Mouse (Mus musculus): ENCODE results near the gene Grn.

DNA sequence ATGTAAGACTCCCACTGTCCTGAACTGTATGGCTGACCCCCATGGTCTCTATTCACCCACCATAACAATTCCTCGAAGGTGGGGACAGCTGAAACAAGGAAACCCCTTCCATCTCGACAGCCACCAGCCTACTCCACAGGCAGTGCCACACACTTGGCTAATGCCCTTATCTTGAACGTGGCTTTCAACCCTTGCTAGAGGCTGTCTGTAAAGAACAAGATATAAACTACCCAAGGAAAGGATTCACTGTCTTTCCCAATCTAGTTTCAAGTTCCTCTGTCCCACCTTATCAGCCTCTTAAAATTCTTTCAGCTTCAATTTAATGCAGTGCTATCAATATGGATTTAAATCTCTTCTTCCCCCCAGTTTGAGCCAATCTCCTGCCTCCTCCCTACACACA lies 564 bp upstream of the Grn start:
- TF ChIP-seq BHLHE40 (IDR thresholded peaks at IDR 0.05; ENCODE audit: low read depth, low read length), result no peak
- TF ChIP-seq POLR2AphosphoS2 (IDR thresholded peaks at IDR 0.05; ENCODE audit: low read depth, low read length), result no peak
- TF ChIP-seq CTCF (conservative IDR thresholded peaks at IDR 0.05 in 1 of 2, IDR thresholded peaks at IDR 0.05 in 1 of 2; ENCODE audit: low read depth in 2 of 2, low read length in 2 of 2), result no peak
- no peak for TF ChIP-seq EP300 (IDR thresholded peaks at IDR 0.05; ENCODE audit: low read length)
- no peak for TF ChIP-seq SMC3 (IDR thresholded peaks at IDR 0.05; ENCODE audit: low read depth, low read length)
- no peak for TF ChIP-seq RCOR1 (conservative IDR thresholded peaks at IDR 0.05; ENCODE audit: low read depth, low read length)
- TF ChIP-seq MAFK (IDR thresholded peaks at IDR 0.05; ENCODE audit: insufficient replicate concordance, low read length), result no peak

Measured in CH12.LX (cell line).